In genomic region chr15:41163643-41164358, GRCm38 (mm10) we compare ENCODE assay signal across 8 mouse cellular contexts.
A peak's percentile ranks its signal among the peaks of the same experiment; 100 is the strongest.
DNase-seq lines count a peak whose midpoint lies in the region; ATAC-seq and TF ChIP-seq lines count a peak whose summit lies in the region.

No protein-coding gene starts in this region.

- WGBS in liver, embryonic 13.5 days (ENCODE audit: insufficient replicate concordance) = 14% methylated on average over 8 of the region's 8 CpGs
- WGBS in neural tube, embryonic 15.5 days = 14% methylated on average over 8 of the region's 8 CpGs

- H3K27me3 ChIP-seq in liver, embryonic 13.5 days = no peaks in the 10 kb centered on the region
- H3K27me3 ChIP-seq in neural tube, embryonic 15.5 days (replicated peaks) = no peaks in the 10 kb centered on the region

- H3K4me1 ChIP-seq in ES-E14 (ENCODE audit: control insufficient read depth in 2 of 2, insufficient read depth in 2 of 2, low read length in 2 of 2, poor library complexity in 1 of 2) = peaks cover 0 to 4% of the 10 kb centered on the region in 2 experiments; a peak in 1 of 4 replicates
- no peaks in the 10 kb centered on the region for H3K4me1 ChIP-seq in liver, embryonic 13.5 days (replicated peaks)
- 0 out of 2 replicates have a peak, but pooled peaks cover 3% of the 10 kb centered on the region for H3K4me1 ChIP-seq in neural tube, embryonic 15.5 days

- no peak overlapping the region for H3K9ac ChIP-seq in ES-E14 (ENCODE audit: insufficient read depth, low read depth, low read length, poor library complexity, severe bottlenecking)
- H3K9ac ChIP-seq in liver, embryonic 13.5 days = no peak overlapping the region
- no peak overlapping the region for H3K9ac ChIP-seq in neural tube, embryonic 15.5 days (replicated peaks)

- no peaks in the 10 kb centered on the region for H3K9me3 ChIP-seq in ES-E14 (ENCODE audit: control insufficient read depth, insufficient read depth, low read depth, low read length)
- no peaks in the 10 kb centered on the region for H3K9me3 ChIP-seq in liver, embryonic 13.5 days (replicated peaks)
- no peaks in the 10 kb centered on the region for H3K9me3 ChIP-seq in neural tube, embryonic 15.5 days (replicated peaks)

- DNase-seq in adrenal gland, adult 2 months = peak; percentile 12
- no peak for DNase-seq in adrenal gland, postnatal 4 days (ENCODE audit: low spot score in 2 of 2)
- peak; percentile 54 for DNase-seq in ES-E14 (ENCODE audit: low read depth, low spot score)
- DNase-seq in embryo, embryonic 9.5 days (ENCODE audit: extremely low spot score) = peak; percentile 55
- DNase-seq in liver, embryonic 13.5 days = no peak
- DNase-seq in layer of hippocampus, postnatal 36 days = no peak

- no peaks in the 10 kb centered on the region for H3K36me3 ChIP-seq in ES-E14 (ENCODE audit: control insufficient read depth, insufficient read depth, low read length, poor library complexity, severe bottlenecking)
- H3K36me3 ChIP-seq in liver, embryonic 13.5 days = no peaks in the 10 kb centered on the region
- no peaks in the 10 kb centered on the region for H3K36me3 ChIP-seq in neural tube, embryonic 15.5 days

- H3K27ac ChIP-seq in ES-E14 (ENCODE audit: insufficient read depth, low read depth, low read length, poor library complexity, severe bottlenecking) = peak overlapping the region; percentile 18
- no peak overlapping the region for H3K27ac ChIP-seq in liver, embryonic 13.5 days
- H3K27ac ChIP-seq in neural tube, embryonic 15.5 days (replicated peaks) = no peak overlapping the region

- peak overlapping the region; percentile 49 for H3K4me2 ChIP-seq in liver, embryonic 13.5 days
- peak overlapping the region; percentile 54 for H3K4me2 ChIP-seq in neural tube, embryonic 15.5 days

- in situ Hi-C loops in ES-E14 (cut with MboI; ENCODE audit: low sequenced_read_pairs in 2 of 2, unreplicated experiment in 2 of 2) = no loop called here

- peak; percentile 88 to 90 for ATAC-seq in hematopoietic stem cell, adult 5-6 weeks (replicated peaks in 1 of 2; ENCODE audit: insufficient read depth in 1 of 2, low FRiP score in 2 of 2, low TSS enrichment in 1 of 2, low read depth in 1 of 2, poor library complexity in 2 of 2, severe bottlenecking in 2 of 2)
- ATAC-seq in liver, embryonic 13.5 days (ENCODE audit: low read depth) = no peak
- peak; percentile 67 for ATAC-seq in neural tube, embryonic 15.5 days (ENCODE audit: low FRiP score)

- H3K4me3 ChIP-seq in ES-E14 (ENCODE audit: insufficient read depth in 1 of 2, low read depth in 1 of 2, low read length in 2 of 2, poor library complexity in 1 of 2, severe bottlenecking in 1 of 2) = peak overlapping the region in 1 of 2 experiments; percentile 49; a peak in 2 of 4 replicates
- H3K4me3 ChIP-seq in liver, embryonic 13.5 days (replicated peaks) = peak overlapping the region; percentile 22; the same call in 1 of the 2 replicates
- H3K4me3 ChIP-seq in neural tube, embryonic 15.5 days (replicated peaks) = peak overlapping the region; percentile 30

TF ChIP-seq in ES-E14, 5 proteins besides CTCF, POLR2A, EP300 and RAD21:
- peak; percentile 16; the same call in 1 of the 2 replicates for TF ChIP-seq CHD2 (IDR thresholded peaks at IDR 0.05; ENCODE audit: low read depth, low read length)
- no peak for TF ChIP-seq MAFK (IDR thresholded peaks at IDR 0.05; ENCODE audit: insufficient read depth, low read depth, low read length)
- TF ChIP-seq ZNF384 (IDR thresholded peaks at IDR 0.05; ENCODE audit: low read depth, low read length) = peak; percentile 95

Comparison
In these comparisons a context has a peak if more than half of its experiments do, and no peak if none do; other contexts are left out.
1. DNase-seq: peak in adrenal gland, adult 2 months (single experiment), ES-E14 (single experiment) and embryo, embryonic 9.5 days (single experiment); none in adrenal gland, postnatal 4 days (0 of 2), liver, embryonic 13.5 days (single experiment) and layer of hippocampus, postnatal 36 days (0 of 2).